Mouse (Mus musculus) ES-E14 (cell line): Measurements from ENCODE around the gene Dmrta2. TPM values are rescaled to one million over a fixed set of nuclear protein-coding genes. Genes with fewer than 3 reads are reported as not detected.
A peak's percentile ranks its signal among the peaks of the same experiment; 100 is the strongest.

Experiments used
- DNase-seq: peaks from one replicate; pipeline ENCODE4 v3.0.0-alpha.2; 2013; ENCODE audit warnings: low read depth, low spot score
- H3K27ac ChIP-seq: 2 replicates; pipeline ENCODE4 v1.5.1; 2012; ENCODE audit warnings: low read depth, mild to moderate bottlenecking, low read length, moderate library complexity, mixed read lengths; ENCODE audit not compliant: poor library complexity, insufficient read depth, severe bottlenecking
- H3K36me3 ChIP-seq: 2 replicates; pipeline ENCODE4 v1.6.1; 2012; ENCODE audit warnings: mild to moderate bottlenecking, low read length, moderate library complexity, mixed read lengths; ENCODE audit not compliant: control insufficient read depth, poor library complexity, insufficient read depth, severe bottlenecking
- H3K4me1 ChIP-seq, 2 experiments: fragments of 150-350 bp in 1 of 2; sonication (generic) in 1 of 2; 2 replicates each; pipeline ENCODE4 v1.6.1; 2012; ENCODE audit warnings: low read length in 2 of 2, mild to moderate bottlenecking in 1 of 2, mixed read lengths in 1 of 2; ENCODE audit not compliant: control insufficient read depth in 2 of 2, insufficient read depth in 2 of 2, poor library complexity in 1 of 2
- H3K4me3 ChIP-seq, 2 experiments: fragments of 150-350 bp in 1 of 2; sonication (generic) in 1 of 2; 2 replicates each; pipeline ENCODE4 v1.5.1; 2012; ENCODE audit warnings: low read length in 2 of 2, low read depth in 1 of 2, mild to moderate bottlenecking in 1 of 2, mixed read lengths in 1 of 2; ENCODE audit not compliant: insufficient read depth in 1 of 2, poor library complexity in 1 of 2, severe bottlenecking in 1 of 2
- H3K9ac ChIP-seq: 2 replicates; pipeline ENCODE4 v1.6.1; 2012; ENCODE audit warnings: low read depth, mild to moderate bottlenecking, low read length, mixed read lengths; ENCODE audit not compliant: poor library complexity, insufficient read depth, severe bottlenecking
- H3K9me3 ChIP-seq: fragments of 150-350 bp; sonication (generic); 2 replicates; pipeline ENCODE4 v1.6.1; 2012; ENCODE audit warnings: low read depth, mild to moderate bottlenecking, low read length; ENCODE audit not compliant: control insufficient read depth, insufficient read depth
- CHD2 ChIP-seq: IDR thresholded peaks from 2 replicates; pipeline ENCODE4 v1.6.1; 2014; ENCODE audit warnings: mild to moderate bottlenecking, low read depth, low read length, inconsistent platforms
- HCFC1 ChIP-seq: IDR thresholded peaks from 2 replicates; pipeline ENCODE4 v1.6.1; 2012; ENCODE audit warnings: low read length, inconsistent platforms, borderline replicate concordance; ENCODE audit not compliant: insufficient read depth
- MAFK ChIP-seq: IDR thresholded peaks from 2 replicates; pipeline ENCODE4 v1.6.1; 2014; ENCODE audit warnings: mild to moderate bottlenecking, low read depth, low read length, inconsistent platforms; ENCODE audit not compliant: insufficient read depth
- ZC3H11A ChIP-seq: IDR thresholded peaks from 2 replicates; pipeline ENCODE4 v1.6.1; 2012; ENCODE audit warnings: low read depth, mild to moderate bottlenecking, inconsistent platforms, low read length, borderline replicate concordance
- ZNF384 ChIP-seq: IDR thresholded peaks from 2 replicates; pipeline ENCODE4 v1.6.1; 2012; ENCODE audit warnings: low read depth, low read length, inconsistent platforms
- in situ Hi-C, 2 experiments: fragments of 600-800 bp; cut with MboI; formaldehyde crosslinking; loops; one replicate each; pipeline ENCODE4 v1.15.1; 2025; ENCODE audit warnings: low sequenced_read_pairs in 2 of 2, inconsistent platforms in 1 of 2; ENCODE audit not compliant: unreplicated experiment in 2 of 2
- total RNA-seq: library from RNA; depleted of rRNA; stranded (reverse); fragments of 300-350 nt; gene quantifications from 2 replicates; pipeline ENCODE4 v1.2.3, GENCODE M21; 2012

The Dmrta2 gene
- total RNA-seq, 1 experiment: 1.2 TPM

GRCm38 (mm10) chr4:110028461-110029188, 50.8 kb downstream of the Dmrta2 start:
- no peak overlapping the region for H3K9ac ChIP-seq
- no peaks in the 10 kb centered on the region; a peak in 1 of 4 replicates for H3K4me1 ChIP-seq
- H3K9me3 ChIP-seq: no peaks in the 10 kb centered on the region
- in situ Hi-C loops: loop anchor here in 1 of 2 experiments (25.0 kb wide), 2 partner anchors 1284 to 1609 kb away; no protein-coding TSS in a partner anchor
- DNase-seq: peak; percentile 51
- H3K27ac ChIP-seq: no peak overlapping the region
- no peak overlapping the region for H3K4me3 ChIP-seq
- no peaks in the 10 kb centered on the region for H3K36me3 ChIP-seq
- TF ChIP-seq MAFK (no peak), ZNF384 (no peak), ZC3H11A (peak; percentile 41; the same call in 1 of the 2 replicates), HCFC1 (no peak)

GRCm38 (mm10) chr4:110029446-110029845, 51.6 kb downstream of the Dmrta2 start:
- H3K9me3 ChIP-seq: no peaks in the 10 kb centered on the region
- DNase-seq: no peak
- TF ChIP-seq CHD2: no peak
- no peak for TF ChIP-seq ZNF384
- no peak for TF ChIP-seq MAFK
- no peak for TF ChIP-seq ZC3H11A
- no peak for TF ChIP-seq HCFC1
- no peak overlapping the region for H3K9ac ChIP-seq
- H3K4me1 ChIP-seq: no peaks in the 10 kb centered on the region; a peak in 1 of 4 replicates
- in situ Hi-C loops: loop anchor here in 1 of 2 experiments (25.0 kb wide), 2 partner anchors 1283 to 1608 kb away; no protein-coding TSS in a partner anchor
- H3K27ac ChIP-seq: no peak overlapping the region
- H3K4me3 ChIP-seq: no peak overlapping the region
- no peaks in the 10 kb centered on the region for H3K36me3 ChIP-seq
